Mouse (Mus musculus): ENCODE measurements around the gene Cemip2. TPM values are rescaled to one million over a fixed set of nuclear protein-coding genes. Genes with fewer than 3 reads are reported as not detected.

Gene Cemip2
- total RNA-seq, 2 experiments from 2014 or later: 1.5 to 6.0 TPM

Other genes starting within 250 kb of the Cemip2 start
- 13.4 and 21.1 TPM in 2 replicates for gene 1110059E24Rik, start 125.4 kb upstream of the Cemip2 start, total RNA-seq (2015; ENCODE audit: low replicate concordance)
- gene 1110059E24Rik, start 125.4 kb upstream of the Cemip2 start, total RNA-seq (2017; ENCODE audit: low replicate concordance): 8.4 and 11.4 TPM in 2 replicates
- 21.7 and 28.1 TPM in 2 replicates for gene Abhd17b, start 125.2 kb upstream of the Cemip2 start, total RNA-seq (2015; ENCODE audit: low replicate concordance)
- 7.1 and 8.9 TPM in 2 replicates for gene Abhd17b, start 125.2 kb upstream of the Cemip2 start, total RNA-seq (2017; ENCODE audit: low replicate concordance)

All from erythroblast, adult 5-6 weeks (primary cell).